Mouse (Mus musculus) small intestine, adult 2 months (tissue): ENCODE results near the gene Tmem171.

Experiments
- CTCF ChIP-seq: fragments of 200-500 bp; IDR thresholded peaks from 2 replicates; pipeline ENCODE4 v1.5.1; 2012; ENCODE audit warnings: low read depth, mild to moderate bottlenecking, control low read depth, inconsistent platforms, low read length, moderate library complexity, mixed read lengths; ENCODE audit not compliant: insufficient replicate concordance, insufficient read length; ENCODE audit errors: extremely low read depth
- POLR2A ChIP-seq: fragments of 200-500 bp; IDR thresholded peaks from 2 replicates; pipeline ENCODE4 v1.6.1; 2012; ENCODE audit warnings: low read depth, mild to moderate bottlenecking, control low read depth, inconsistent platforms, low read length, moderate library complexity

GRCm38 (mm10) chr13:98695546-98695945, 912 bp upstream of the Tmem171 start:
- TF ChIP-seq CTCF: no peak
- TF ChIP-seq POLR2A: no peak
